Mouse (Mus musculus): Measurements from ENCODE around the gene Slc25a25. TPM values are rescaled to one million over a fixed set of nuclear protein-coding genes. Genes with fewer than 3 reads are reported as not detected.
A peak's percentile ranks its signal among the peaks of the same experiment; 100 is the strongest.

Slc25a25 gene
- polyA plus RNA-seq, 1 experiment = 49.1 TPM

- H3K27ac ChIP-seq (ENCODE audit: insufficient read depth, low read length) = no peak overlapping the region
- H3K4me1 ChIP-seq (ENCODE audit: control insufficient read depth, insufficient read depth, low read length) = peaks cover 5% of the 10 kb centered on the region; the same call in 1 of the 2 replicates
- H3K4me3 ChIP-seq (ENCODE audit: insufficient read depth, low read length) = no peak overlapping the region
- no peak for TF ChIP-seq CTCF (IDR thresholded peaks at IDR 0.05; ENCODE audit: extremely low read depth, insufficient read depth, low read length)
- TF ChIP-seq POLR2A (IDR thresholded peaks at IDR 0.05; ENCODE audit: extremely low read depth, insufficient read depth, low read length) = no peak
Measured at GRCm38 (mm10) chr2:32436686-32437372, 14.4 kb downstream of the Slc25a25 start.

GRCm38 (mm10) chr2:32430701-32431676, 20.3 kb downstream of the Slc25a25 start:
- Histone ChIP-seq H3K27ac (ENCODE audit: insufficient read depth, low read length) (peak overlapping the region; percentile 45), H3K4me1 (ENCODE audit: control insufficient read depth, insufficient read depth, low read length) (peaks cover 19% of the 10 kb centered on the region), H3K4me3 (ENCODE audit: insufficient read depth, low read length) (peak overlapping the region; percentile 52)
- TF ChIP-seq POLR2A (IDR thresholded peaks at IDR 0.05; ENCODE audit: extremely low read depth, insufficient read depth, low read length) (peak; percentile 91), CTCF (IDR thresholded peaks at IDR 0.05; ENCODE audit: extremely low read depth, insufficient read depth, low read length) (no peak)

GRCm38 (mm10) chr2:32429215-32429891, 21.9 kb downstream of the Slc25a25 start:
- peak overlapping the region; percentile 52 for H3K4me3 ChIP-seq (ENCODE audit: insufficient read depth, low read length)
- peaks cover 19% of the 10 kb centered on the region for H3K4me1 ChIP-seq (ENCODE audit: control insufficient read depth, insufficient read depth, low read length)
- TF ChIP-seq POLR2A (IDR thresholded peaks at IDR 0.05; ENCODE audit: extremely low read depth, insufficient read depth, low read length) = no peak
- TF ChIP-seq CTCF (IDR thresholded peaks at IDR 0.05; ENCODE audit: extremely low read depth, insufficient read depth, low read length) = no peak
- no peak overlapping the region for H3K27ac ChIP-seq (ENCODE audit: insufficient read depth, low read length)

GRCm38 (mm10) chr2:32428262-32428722, 23.0 kb downstream of the Slc25a25 start:
- H3K4me3 ChIP-seq (ENCODE audit: insufficient read depth, low read length) = peak overlapping the region; percentile 52
- TF ChIP-seq POLR2A (IDR thresholded peaks at IDR 0.05; ENCODE audit: extremely low read depth, insufficient read depth, low read length) = 0 out of 2 replicates have a peak, but pooled peaks have one; percentile 51
- TF ChIP-seq CTCF (IDR thresholded peaks at IDR 0.05; ENCODE audit: extremely low read depth, insufficient read depth, low read length) = no peak
- H3K4me1 ChIP-seq (ENCODE audit: control insufficient read depth, insufficient read depth, low read length) = peaks cover 19% of the 10 kb centered on the region
- no peak overlapping the region for H3K27ac ChIP-seq (ENCODE audit: insufficient read depth, low read length)

DNA sequence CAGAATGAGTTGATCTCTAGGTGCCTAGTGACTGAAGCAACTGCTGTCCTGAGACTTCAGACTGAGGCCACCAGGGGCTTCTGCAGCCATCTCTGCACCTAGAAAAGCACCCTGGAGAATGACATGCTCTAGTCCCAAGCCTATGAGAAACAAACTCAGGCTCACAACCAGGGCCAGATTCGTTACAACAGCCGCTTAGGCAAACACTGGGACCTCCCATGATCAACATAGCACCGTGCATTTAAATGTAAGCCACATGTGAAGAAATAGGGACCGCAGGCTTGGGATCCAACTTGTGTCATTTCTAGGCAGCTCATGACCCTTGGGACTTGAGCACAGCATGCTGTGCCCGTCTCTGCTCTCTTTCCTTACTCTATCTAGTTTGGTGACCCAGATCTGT, 23.5 kb downstream of the Slc25a25 start:
- H3K4me3 ChIP-seq (ENCODE audit: insufficient read depth, low read length) = peak overlapping the region; percentile 52; the same call in 1 of the 2 replicates
- TF ChIP-seq CTCF (IDR thresholded peaks at IDR 0.05; ENCODE audit: extremely low read depth, insufficient read depth, low read length) (no peak), POLR2A (IDR thresholded peaks at IDR 0.05; ENCODE audit: extremely low read depth, insufficient read depth, low read length) (no peak)
- H3K27ac ChIP-seq (ENCODE audit: insufficient read depth, low read length) = no peak overlapping the region
- peaks cover 19% of the 10 kb centered on the region for H3K4me1 ChIP-seq (ENCODE audit: control insufficient read depth, insufficient read depth, low read length)

- peaks cover 18% of the 10 kb centered on the region for H3K4me1 ChIP-seq (ENCODE audit: control insufficient read depth, insufficient read depth, low read length)
- no peak overlapping the region for H3K4me3 ChIP-seq (ENCODE audit: insufficient read depth, low read length)
- no peak overlapping the region for H3K27ac ChIP-seq (ENCODE audit: insufficient read depth, low read length)
- TF ChIP-seq POLR2A (IDR thresholded peaks at IDR 0.05; ENCODE audit: extremely low read depth, insufficient read depth, low read length) (no peak), CTCF (IDR thresholded peaks at IDR 0.05; ENCODE audit: extremely low read depth, insufficient read depth, low read length) (no peak)
Measured at GRCm38 (mm10) chr2:32426141-32426540, 25.1 kb downstream of the Slc25a25 start.

DNA sequence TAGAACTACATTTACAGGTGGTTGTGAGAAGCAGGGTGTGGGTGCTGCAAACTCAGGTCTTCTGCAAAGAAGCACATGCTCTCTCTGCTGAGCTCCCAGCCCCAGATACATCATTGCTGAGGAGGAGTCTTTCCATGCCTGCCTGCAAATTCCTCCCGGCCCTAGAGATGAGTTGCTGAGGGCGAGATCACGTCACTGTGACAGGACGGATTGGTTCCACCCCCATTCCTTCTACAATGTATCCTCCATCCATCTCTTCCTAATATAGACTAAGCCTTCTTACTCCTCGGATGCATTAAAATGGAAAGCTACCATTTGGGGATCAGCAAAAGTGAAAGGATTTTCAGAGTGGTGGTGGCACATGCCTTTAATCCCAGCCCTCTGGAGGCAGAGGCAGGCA, 25.7 kb downstream of the Slc25a25 start:
- H3K4me1 ChIP-seq (ENCODE audit: control insufficient read depth, insufficient read depth, low read length) = peaks cover 18% of the 10 kb centered on the region
- no peak overlapping the region for H3K27ac ChIP-seq (ENCODE audit: insufficient read depth, low read length)
- H3K4me3 ChIP-seq (ENCODE audit: insufficient read depth, low read length) = no peak overlapping the region
- TF ChIP-seq CTCF (IDR thresholded peaks at IDR 0.05; ENCODE audit: extremely low read depth, insufficient read depth, low read length) (no peak), POLR2A (IDR thresholded peaks at IDR 0.05; ENCODE audit: extremely low read depth, insufficient read depth, low read length) (0 out of 2 replicates have a peak, but pooled peaks have one; percentile 12)

GRCm38 (mm10) chr2:32424796-32425195, 26.4 kb downstream of the Slc25a25 start:
- Histone ChIP-seq H3K4me3 (ENCODE audit: insufficient read depth, low read length) (no peak overlapping the region), H3K27ac (ENCODE audit: insufficient read depth, low read length) (no peak overlapping the region), H3K4me1 (ENCODE audit: control insufficient read depth, insufficient read depth, low read length) (peaks cover 18% of the 10 kb centered on the region)
- no peak for TF ChIP-seq POLR2A (IDR thresholded peaks at IDR 0.05; ENCODE audit: extremely low read depth, insufficient read depth, low read length)
- no peak for TF ChIP-seq CTCF (IDR thresholded peaks at IDR 0.05; ENCODE audit: extremely low read depth, insufficient read depth, low read length)

Data from cortical plate, adult 2 months (tissue).